Mouse (Mus musculus) C2C12 (cell line): Measurements from ENCODE around the gene Itpr1.

Experiments used
- CTCF ChIP-seq: IDR thresholded peaks from one replicate; pipeline ENCODE4 v1.5.1; 2011; ENCODE audit not compliant: control insufficient read depth, insufficient read depth, insufficient read length
- MYOD1 ChIP-seq: IDR thresholded peaks from one replicate; pipeline ENCODE4 v1.6.1; 2011; ENCODE audit warnings: low read depth; ENCODE audit not compliant: control insufficient read depth, insufficient read length

DNA sequence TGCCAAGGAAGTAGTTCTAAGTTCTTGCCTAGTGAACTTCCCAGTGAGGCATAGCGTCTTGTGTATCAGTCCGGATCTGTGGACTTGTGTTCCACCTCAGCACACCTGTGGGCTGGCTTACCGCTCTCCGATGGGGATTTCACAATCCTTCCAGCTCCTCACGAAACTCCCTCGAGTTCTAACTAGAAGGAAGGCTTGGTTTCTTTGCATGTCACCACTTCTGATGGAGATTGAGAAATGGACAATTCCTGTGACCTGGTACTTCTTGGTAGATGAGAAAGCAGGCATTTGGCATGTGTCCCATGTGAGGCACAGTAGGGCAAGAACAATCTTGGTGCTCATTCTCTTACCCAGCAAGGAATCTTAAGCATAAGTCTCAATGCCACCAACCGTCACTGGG, 205.3 kb downstream of the Itpr1 start:
- TF ChIP-seq CTCF (no peak), MYOD1 (no peak)
